Mouse (Mus musculus): ENCODE results near the gene Tubb2b.

Tubb2b gene

DNA sequence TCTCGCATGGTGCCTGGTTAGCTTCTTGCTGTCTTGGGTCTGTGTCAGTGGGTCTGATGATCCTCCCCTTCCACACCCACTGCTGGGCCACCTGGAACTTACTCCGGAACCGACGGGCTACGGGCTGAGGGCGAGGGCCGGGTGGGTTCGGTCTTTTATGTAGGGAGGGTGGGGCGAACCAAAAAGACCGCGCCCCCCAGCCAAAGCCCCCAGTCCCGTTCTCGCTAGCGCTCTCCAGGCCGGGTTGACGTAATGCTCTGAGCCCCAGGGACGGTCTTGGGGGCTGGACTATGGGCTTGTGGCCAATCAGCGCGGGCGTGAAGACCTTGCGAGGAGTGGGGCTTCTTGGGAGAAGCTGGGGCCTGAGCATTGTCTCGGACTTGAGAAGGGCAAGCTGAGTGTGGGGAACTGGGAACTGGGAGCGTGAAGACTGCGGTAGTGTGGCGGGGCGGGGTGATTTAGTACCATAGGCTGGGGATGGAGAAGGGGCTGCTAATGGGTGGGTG, at the start of gene Tubb2b:
Gene Tubb2b (minus strand): TSS at position 241 of the 506 bp plus-strand sequence.
- in situ Hi-C loops (cut with MboI, MseI) = no loop called here

- in situ Hi-C loops (cut with MboI, MseI) = no loop called here
Observed at GRCm38 (mm10) chr13:34174025-34174424, 43.8 kb upstream of the Tubb2b start.

DNA sequence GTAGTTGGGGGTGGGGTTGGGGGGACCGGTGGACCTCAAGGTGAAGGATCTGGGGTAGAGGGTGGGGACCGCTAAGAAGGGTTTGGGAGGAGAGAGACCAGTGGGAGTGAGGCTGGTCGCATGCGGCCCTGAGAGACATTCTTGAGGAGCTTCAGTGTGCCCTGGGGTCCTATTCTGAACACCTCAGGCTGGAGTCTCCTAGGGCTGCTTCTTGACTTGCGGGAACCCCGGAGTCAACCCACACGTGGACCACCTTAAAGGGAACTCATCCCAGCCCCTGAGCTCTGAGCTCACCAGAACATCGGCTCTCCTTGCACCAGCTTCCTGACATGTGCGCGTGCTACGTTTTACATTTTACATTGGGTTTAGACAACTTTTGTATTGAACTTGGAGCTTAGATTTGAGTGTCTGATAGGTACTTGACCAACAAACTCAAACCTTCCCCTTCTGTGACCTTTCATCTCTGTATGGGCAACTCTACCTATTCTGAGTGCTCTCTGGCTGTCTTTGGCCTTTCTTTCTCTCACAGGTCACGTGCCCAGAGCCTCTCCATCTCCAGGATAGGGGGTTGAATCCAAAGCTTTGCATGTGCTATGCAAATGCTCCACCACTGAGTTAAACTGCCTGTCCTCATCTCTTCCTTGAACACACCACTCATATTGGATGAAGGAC, 33.2 kb upstream of the Tubb2b start:
- in situ Hi-C loops (cut with MboI, MseI) = no loop called here

DNA sequence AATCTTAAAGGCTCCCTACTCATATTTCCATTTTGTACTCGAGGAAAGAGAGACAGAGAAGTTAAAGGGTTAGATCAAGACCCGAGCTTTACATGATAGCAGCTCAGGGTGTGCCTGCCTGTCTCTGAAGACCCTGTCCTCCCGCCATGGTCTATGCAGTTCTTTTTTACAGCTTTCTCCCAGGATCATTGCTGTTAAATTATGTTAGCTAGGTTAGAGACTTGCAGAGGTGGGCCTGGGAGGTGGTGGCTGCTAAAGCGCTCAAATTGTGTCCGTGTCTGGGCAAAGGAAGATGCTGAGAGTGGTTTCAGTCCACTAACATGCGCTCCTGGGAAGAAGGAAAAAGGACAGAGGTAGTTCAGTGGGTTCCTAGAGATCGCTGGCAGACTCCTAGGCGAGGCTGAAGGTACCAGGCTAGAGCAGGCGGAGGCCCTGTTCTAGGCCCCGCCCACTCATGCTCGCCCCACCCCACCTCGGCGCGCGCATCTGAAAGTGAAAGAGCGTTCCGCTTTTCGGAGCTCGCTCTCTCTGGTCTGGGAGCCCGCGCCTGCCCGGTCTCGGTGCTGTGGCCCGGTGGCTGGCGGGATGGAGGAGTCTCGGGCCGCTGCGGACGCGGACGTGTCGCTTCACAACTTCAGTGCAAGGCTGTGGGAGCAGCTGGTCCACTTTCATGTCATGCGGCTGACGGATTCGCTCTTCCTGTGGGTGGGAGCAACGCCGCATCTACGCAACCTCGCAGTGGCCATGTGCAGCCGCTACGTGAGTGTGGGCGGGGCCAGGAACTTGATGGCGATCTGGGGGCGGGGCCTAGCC, 32.4 kb upstream of the Tubb2b start, which contains the start of gene Psmg4:
Gene Psmg4 (plus strand): TSS at position 474 of the 813 bp plus-strand sequence.
- in situ Hi-C loops (cut with MboI, MseI) = no loop called here

DNA sequence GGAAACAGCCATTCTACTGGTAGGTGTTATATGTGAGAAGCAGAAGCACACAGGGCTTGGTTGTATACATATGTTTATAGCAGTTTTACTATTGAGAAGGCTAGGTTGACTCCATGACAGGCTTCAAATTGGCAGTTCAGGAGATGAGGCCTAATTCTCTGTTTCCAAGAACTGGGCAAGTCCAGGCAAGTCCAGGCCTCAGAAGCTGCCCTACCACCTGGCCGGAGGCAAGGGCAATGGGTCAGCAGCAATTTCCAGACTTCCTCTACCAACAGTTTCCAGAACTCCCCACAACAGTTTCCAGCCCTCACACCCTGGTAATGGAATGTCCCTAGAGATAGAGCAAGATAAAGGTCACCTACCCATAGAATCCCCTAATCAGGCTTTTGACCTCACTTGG, 29.7 kb upstream of the Tubb2b start:
- in situ Hi-C loops (cut with MboI, MseI) = loop anchor here (5.0 kb wide), 2 partner anchors 83 to 113 kb away; partner anchors contain the start of gene Tubb2a

DNA sequence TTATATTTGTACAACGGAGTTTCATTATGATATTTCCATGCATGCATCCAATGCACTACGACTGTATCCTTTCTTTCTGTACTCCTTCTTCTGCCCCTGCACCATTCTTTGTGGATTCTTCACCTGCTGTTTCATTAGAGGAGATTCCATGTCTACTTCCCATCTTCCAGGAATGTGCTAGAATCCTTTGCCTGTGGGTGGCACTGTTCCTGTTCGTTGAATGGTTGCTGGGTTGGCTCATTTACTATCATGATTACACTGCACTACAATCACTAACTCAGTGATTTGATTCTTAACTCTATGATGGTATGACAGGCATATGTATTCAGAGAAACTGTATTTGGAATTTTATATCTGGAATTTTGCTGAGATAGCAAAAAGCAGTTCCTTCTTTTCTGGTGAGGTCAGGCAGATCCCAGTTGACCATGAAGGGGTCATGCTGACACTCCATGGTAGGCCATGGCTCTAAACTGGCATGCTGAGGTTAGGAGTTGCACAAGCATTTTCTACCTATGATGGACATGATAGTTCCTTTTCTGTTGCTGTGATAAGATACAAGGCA, 27.4 kb upstream of the Tubb2b start:
- in situ Hi-C loops (cut with MboI, MseI) = loop anchor here (5.0 kb wide), 2 partner anchors 80 to 110 kb away; partner anchors contain the start of gene Tubb2a

DNA sequence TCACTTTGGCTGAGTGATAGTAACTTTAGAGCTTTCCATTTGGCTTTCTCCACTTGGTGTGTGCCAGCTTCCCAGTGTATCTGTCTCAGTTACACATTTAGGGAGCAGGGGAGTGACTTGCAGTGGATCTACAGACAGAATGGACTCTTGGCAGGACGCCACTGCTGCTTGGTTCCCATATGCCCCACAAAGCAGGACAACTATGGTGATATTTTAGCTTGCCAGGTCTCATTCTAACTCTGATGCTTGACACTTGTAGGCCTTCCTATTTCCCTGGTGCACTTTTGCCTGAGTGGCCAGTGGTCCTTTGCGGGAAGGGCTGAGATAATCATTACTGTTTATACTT, 26.5 kb upstream of the Tubb2b start:
- in situ Hi-C loops (cut with MboI, MseI) = loop anchor here (5.0 kb wide), 2 partner anchors 80 to 110 kb away; partner anchors contain the start of gene Tubb2a

- in situ Hi-C loops (cut with MboI, MseI) = loop anchor here (5.0 kb wide), 2 partner anchors 79 to 109 kb away; partner anchors contain the start of gene Tubb2a
Observed at GRCm38 (mm10) chr13:34156133-34156839, 26.0 kb upstream of the Tubb2b start.

GRCm38 (mm10) chr13:34154931-34155272, 24.6 kb upstream of the Tubb2b start:
- in situ Hi-C loops (cut with MboI, MseI) = loop anchor here (5.0 kb wide), 2 partner anchors 78 to 108 kb away; partner anchors contain the start of gene Tubb2a

- in situ Hi-C loops (cut with MboI, MseI) = no loop called here
Observed at GRCm38 (mm10) chr13:34154217-34154930, 24.1 kb upstream of the Tubb2b start.

- in situ Hi-C loops (cut with MboI, MseI) = no loop called here
Observed at GRCm38 (mm10) chr13:34153254-34154011, 23.2 kb upstream of the Tubb2b start.

DNA sequence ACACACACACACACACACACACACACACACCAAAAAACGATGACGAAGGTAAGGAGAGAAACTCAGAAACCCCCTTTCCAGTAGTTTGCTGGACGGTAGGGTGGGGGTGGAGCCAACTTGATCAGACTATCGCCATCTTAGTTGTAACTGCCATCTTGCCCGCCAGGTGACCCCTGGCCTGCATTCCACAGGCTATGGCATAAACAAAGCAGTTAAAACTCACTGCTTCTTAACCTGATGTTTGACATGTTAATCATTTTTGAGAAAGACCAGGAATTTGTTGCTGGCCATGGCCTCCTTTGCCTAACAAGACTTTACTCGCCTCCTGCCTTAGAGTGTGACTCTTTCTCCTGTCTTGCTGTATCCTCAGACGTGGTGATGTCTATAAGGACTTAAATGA, 22.4 kb upstream of the Tubb2b start:
- in situ Hi-C loops (cut with MboI, MseI) = no loop called here

- in situ Hi-C loops (cut with MboI, MseI) = no loop called here
Observed at GRCm38 (mm10) chr13:34151425-34151824, 21.2 kb upstream of the Tubb2b start.

DNA sequence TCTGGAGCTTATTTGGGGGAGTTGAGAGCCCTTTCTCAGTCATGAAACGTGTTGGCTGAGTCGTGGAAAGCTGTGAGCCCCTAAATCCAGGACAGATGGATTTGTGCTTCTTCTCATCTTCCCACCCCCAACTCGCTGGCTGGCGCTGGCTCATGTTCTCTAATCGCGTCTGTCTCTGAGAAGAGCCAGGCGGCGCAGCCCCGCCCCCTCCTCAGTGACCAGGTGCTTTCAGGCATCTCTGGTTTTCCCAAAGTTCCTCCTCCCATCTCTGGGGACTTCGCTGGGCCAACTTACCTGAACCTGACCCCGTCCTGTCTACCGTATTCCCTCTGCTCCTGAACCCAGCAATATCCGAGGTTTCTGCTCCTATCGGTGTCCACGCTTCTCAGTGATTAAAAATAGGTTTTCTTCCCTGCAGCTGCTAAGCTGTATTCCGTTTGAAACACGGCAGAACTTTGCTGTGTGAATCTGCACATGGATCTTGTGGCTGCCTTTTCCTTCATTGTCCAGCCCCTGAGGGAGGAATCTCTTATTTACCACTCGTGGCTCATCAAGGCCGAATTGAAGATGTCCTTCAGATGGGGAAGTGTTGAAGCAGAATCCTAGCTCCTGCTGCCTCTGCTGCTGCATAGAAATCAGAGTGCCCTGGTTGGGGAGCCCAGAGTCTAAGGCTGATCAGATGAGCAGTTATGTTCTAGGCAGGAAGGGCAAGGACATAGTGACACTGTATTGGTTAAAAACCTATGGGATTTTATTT, 20.2 kb upstream of the Tubb2b start:
- in situ Hi-C loops (cut with MboI, MseI) = no loop called here

- in situ Hi-C loops (cut with MboI, MseI) = no loop called here
Observed at GRCm38 (mm10) chr13:34149463-34150176, 19.4 kb upstream of the Tubb2b start.

GRCm38 (mm10) chr13:34148767-34149392, 18.6 kb upstream of the Tubb2b start:
- in situ Hi-C loops (cut with MboI, MseI) = no loop called here

- in situ Hi-C loops (cut with MboI, MseI) = no loop called here
Observed at GRCm38 (mm10) chr13:34148181-34148580, 17.9 kb upstream of the Tubb2b start.

DNA sequence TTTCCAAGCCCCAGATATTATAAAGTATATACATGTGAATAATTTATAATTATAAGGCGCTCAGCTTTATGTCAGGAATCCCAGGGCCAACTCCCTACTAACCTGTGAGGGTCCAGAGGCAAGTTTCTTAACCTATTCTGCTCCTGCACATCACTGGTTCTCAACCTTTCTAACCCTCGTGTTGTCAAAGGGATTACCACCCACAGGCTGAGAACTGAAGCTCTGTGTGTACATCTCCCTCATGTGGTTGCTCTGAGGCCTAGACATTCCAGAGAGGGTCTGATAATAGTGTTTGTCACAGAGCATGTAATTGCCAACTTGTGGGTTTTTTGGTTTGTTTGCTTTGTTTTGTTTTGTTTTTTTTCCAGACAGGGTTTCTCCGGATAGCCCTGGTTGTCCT, 16.6 kb upstream of the Tubb2b start:
- in situ Hi-C loops (cut with MboI, MseI) = no loop called here
